Mouse (Mus musculus) retina, postnatal 7 days (tissue): ENCODE results near the gene Cfap65.
A peak's percentile ranks its signal among the peaks of the same experiment; 100 is the strongest.

Experiments
- DNase-seq: peaks from one replicate; pipeline ENCODE4 v3.0.0-alpha.2; 2012; ENCODE audit warnings: low read depth, low spot score

The Cfap65 gene

GRCm38 (mm10) chr1:74939762-74940161, 4.4 kb upstream of the Cfap65 start:
- DNase-seq: no peak

DNA sequence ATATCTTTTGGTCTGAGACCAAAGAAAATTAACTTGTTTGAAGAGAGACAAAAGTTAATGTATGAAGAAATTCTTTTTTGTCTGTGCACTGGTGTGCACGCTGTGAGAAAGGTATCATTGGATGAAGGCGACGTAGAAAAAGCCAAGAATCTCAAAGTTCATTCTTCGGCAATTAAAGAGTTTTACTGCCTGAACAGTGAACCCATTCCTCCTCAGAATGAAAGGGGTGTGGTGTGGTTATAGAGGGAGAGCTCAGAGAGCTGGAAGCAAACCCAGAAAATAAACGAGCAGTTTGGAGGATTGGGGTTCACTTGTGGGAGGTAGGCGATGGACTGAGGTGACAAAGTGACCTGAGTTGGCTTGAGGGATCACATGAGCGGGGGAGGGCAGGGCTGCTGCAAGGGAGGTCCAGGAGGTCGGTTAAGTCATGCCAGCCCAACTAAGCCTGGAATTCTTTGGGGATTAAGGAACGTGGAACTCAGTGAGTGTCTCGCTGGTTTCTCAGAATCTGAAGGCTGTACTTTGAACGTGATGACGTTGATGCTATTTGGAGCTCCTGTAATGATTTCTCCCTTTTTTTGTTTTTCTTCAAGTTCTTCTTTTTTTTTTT, 927 bp upstream of the Cfap65 start:
- DNase-seq: no peak

DNA sequence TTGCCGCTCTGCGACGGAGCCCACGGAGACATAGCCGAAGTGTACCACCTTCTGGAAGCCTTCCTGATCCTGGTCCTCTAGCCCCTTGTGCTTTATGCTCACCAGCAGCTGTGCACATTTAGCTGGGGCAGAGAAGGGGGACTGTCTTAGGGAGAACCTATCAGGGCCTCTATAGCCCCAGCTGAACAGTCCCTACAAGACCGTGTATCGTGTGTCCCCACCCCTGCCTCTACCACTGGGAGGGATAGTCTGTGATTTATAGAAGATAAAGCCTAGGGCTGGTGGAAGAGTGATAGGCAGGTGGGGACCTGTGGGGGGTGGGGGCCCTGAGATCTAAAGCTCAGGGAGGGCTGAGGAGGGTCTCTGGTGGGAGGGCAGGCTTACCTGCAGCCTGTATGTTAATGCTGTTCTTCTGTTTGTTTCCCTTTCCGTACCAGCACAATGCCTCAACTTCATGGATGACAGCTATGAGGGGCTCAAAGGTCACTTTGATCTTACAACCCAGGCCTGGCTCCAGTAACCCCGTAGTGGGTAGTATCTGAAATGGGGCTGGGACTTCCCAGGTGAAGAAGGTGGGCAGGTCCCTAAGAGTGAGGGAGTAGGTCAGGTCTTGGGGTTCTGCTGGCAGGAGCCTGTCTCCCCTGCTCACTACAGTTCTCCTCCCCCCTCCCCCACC, 7.6 kb downstream of the Cfap65 start:
- DNase-seq: no peak

GRCm38 (mm10) chr1:74926721-74927120, 8.7 kb downstream of the Cfap65 start:
- DNase-seq: peak; percentile 36

DNA sequence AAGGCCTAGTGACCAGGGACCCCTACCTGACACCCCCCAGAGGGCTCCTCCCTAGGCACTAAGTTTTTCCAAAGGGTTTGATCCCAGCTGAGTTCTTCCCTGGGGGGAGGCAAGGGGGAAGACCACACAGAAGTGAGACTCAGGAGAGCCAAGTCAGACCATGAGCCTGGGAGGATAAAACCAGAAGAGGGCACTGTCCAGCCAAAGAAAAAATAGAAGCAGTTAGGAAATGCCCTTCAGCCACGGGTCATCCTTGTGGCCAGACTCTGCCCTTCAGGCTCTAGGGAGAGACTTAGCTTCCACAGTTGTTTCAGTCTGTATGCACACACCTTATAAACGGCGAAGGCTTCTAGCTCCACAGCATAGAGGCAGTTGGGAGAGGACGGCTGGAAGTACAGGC, 10.9 kb downstream of the Cfap65 start:
- DNase-seq: no peak

- DNase-seq: no peak
These were observed 19.7 kb downstream of the Cfap65 start for GRCm38 (mm10) chr1:74915706-74916105.

GRCm38 (mm10) chr1:74902191-74902590, 33.2 kb downstream of the Cfap65 start:
- no peak for DNase-seq

- no peak for DNase-seq
These were observed 33.7 kb downstream of the Cfap65 start for GRCm38 (mm10) chr1:74901686-74902085.

GRCm38 (mm10) chr1:74900341-74901285, 34.8 kb downstream of the Cfap65 start:
- DNase-seq: no peak

DNA sequence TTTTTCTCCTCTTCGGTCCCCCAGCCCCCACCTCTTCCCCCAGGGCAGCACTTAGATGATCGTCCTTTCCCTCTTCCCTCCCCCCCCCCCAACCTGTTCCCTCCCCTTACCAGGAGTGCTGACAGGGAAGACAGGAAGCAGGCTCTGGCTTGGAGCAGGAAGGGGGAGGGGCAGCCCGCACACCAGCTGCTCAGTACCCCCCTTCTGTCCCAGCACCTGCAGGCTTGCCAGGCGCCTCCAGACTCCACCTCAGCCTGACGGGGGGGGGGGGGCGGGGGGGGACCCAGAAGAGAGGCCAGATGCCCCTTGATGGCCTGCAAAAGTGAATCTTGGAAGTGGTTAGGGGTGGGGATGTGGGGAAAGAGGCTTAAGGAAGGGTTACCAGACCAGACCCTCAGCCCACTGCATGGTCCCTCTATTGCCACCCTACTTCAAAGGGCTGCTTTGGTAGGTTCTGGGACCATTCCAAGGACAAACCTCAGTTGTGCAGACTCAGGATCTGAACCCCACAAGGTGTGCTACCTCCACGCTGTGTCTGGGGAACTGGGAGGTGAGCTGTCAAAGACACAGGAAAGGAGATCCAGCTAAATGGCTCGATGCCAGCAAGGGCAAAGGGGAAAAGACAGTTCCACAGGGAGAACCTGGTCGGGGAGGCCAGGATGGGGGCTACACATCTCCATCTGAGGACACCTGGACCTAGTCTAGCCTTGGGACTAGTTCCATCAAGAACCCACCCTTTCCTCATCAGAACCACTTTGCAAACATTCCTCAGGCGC, 36.6 kb downstream of the Cfap65 start:
- DNase-seq: no peak

GRCm38 (mm10) chr1:74897976-74898375, 37.4 kb downstream of the Cfap65 start:
- no peak for DNase-seq

DNA sequence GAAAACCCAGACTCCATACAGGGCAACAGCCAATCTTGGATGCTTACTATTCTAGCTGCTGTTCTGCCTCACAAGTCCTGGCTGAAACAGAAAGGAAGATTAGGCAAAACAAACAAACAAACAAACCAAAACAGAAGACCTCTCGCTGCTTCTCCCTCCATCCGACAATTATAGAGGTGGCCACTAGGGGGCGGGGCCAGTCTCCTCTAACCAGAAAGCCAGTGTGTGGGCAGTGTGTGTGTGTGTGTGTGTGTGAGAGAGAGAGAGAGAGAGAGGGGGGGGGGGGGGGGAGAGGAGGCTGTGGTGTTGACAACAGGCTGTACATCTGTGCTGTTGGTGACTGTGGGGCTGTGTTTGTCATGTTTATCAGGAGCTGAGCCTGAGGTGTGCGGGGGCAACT, 40.4 kb downstream of the Cfap65 start:
- DNase-seq: peak; percentile 70

GRCm38 (mm10) chr1:74893134-74893855, 42.1 kb downstream of the Cfap65 start, which contains the start of gene Cryba2:
Gene Cryba2 (minus strand): TSS chr1:74893143.
- DNase-seq: peak; percentile 50

DNA sequence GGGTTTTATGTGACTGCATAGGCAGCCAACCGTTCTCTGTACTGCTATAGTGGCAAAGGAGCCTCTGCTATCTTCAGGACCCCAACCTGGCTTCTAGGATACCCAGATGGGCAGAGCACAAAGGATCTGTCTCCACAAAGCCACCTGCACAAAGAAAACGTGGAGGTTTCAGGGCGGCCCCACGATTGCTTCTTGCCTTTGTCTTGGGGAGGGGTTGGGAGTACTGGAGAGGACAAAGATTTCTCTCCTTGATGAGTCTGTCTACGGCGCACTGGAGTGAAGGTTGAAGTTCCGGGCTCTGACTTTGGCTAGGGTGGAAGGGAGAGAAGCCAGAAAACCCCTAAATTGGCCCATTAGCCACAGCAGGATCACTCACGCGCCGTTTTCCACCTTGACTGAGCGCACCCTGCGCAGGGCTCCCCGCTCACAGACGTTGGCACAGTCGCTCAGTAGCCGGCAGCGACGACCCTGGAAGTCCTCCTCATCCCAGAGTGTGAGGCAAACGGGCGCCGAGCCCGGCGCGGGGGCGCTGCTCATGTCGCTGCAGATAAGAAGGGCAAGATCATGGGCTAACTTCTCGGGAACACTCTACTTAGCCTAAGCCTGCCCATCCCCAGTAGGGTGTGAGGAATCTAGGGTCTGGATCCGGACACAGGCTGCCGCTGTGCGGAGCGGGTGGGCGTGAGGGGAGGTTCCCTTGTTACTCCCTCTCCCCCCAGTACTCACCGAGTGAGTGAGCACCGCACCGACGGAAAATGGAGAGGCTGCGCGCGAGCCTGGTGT, 42.9 kb downstream of the Cfap65 start:
- no peak for DNase-seq

DNA sequence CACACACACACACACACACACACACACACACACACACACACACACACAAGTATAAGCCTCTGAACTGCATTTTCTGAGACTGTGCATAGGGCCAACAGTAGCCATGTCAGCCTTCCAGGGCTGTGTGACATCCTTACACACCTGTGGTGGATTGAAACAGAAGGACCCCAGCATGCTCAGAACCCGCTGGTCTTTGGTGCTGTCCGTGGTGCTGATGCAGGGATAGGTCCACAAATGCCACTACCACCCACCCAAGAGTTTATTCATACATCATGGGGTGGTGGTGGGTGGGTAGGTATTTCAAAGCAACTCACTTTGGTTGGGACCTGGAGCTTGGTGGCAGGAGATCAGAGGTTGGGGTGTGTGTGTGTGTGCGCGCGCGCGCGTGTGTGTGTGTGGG, 43.9 kb downstream of the Cfap65 start:
- no peak for DNase-seq

- DNase-seq: no peak
These were observed 49.9 kb downstream of the Cfap65 start, which contains the start of gene Fev for GRCm38 (mm10) chr1:74885369-74886042. Gene Fev (minus strand): TSS chr1:74885419.

DNA sequence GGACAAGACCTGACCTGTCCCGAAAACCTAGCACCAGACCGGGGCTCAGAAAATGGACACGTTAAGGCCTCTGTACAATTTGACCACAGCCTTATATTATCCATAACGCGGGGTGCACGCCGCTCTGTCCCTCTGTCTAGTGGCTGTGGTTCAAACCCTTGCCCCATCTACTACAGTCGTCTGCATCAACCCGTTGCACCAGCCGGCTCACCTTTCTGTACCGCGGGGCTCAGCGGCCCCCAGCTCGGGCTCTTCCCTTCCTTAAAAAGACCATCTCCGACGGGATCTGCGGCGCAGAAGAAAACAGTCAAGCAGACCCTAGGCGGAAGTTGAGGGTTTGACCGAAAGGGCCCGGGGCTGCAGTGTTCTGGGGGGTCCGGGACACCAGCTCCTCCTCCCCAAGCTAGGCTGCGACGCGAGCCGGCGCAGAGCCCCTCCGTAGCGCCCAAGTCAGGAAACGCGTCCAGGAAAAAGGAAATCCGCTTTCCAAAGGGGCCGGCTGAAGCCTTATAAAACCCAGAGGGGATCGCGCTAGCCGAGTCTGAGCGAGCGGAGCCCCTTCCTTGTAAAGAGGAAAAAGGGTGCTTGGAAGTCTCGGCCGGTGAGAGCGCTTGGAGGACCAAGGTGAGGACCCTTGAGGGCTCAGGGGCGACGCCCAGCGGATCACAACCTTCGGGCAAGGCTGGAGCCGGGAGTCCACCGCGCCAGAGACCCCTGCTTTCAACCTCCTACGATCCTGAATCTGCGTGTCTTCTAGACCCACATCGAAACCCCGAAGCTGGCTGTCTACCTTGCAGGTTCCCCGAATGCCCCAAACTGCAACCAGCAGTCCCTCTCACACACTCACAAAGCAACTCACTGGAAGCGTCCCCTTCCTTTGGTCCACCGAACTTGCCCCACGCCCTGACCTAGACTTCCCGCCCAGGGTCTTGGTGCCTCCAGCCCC, 50.9 kb downstream of the Cfap65 start:
- no peak for DNase-seq

GRCm38 (mm10) chr1:74883441-74883840, 52.0 kb downstream of the Cfap65 start:
- no peak for DNase-seq
